Mouse (Mus musculus): Measurements from ENCODE around the gene Parn. TPM values are rescaled to one million over a fixed set of nuclear protein-coding genes. Genes with fewer than 3 reads are reported as not detected.

Parn gene
- polyA plus RNA-seq, 1 experiment from 2014 or later: 30.4 TPM

DNA sequence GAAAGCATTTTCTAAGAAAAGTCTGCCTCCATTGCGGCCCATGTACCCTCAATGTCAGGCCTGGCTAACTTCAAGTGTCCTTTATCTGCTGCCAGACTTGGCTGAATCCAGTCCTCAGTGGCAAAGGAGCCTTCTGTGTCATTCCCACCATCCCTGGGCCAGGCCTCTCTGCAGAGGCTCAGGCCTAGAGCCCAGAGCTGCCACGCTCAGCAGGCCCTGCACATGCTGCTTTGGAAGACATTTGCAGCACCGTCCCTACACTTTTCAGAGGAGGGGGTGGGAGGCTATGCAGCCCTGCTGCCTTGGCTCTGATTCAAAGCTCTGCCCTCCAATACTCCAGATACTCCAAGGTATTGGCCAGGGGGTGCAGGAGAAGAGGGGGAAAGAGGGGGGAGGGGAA lies 176.2 kb downstream of the Parn start:
- Histone ChIP-seq H3K36me3 (ENCODE audit: control insufficient read depth, insufficient read depth, low read length) (no peaks in the 10 kb centered on the region), H3K4me3 (ENCODE audit: low read depth, low read length) (no peak overlapping the region), H3K4me1 (ENCODE audit: control insufficient read depth, insufficient read depth, low read length) (no peaks in the 10 kb centered on the region), H3K9me3 (replicated peaks; ENCODE audit: control insufficient read depth, low read length, poor library complexity, severe bottlenecking) (no peaks in the 10 kb centered on the region), H3K9ac (ENCODE audit: low read depth, low read length) (no peak overlapping the region), H3K27ac (ENCODE audit: low read length) (no peak overlapping the region), H3K4me2 (ENCODE audit: low read length) (no peak overlapping the region), H3K27me3 (ENCODE audit: control insufficient read depth, insufficient read depth, low read depth, low read length) (no peaks in the 10 kb centered on the region)
- no peak; the same call in 1 of the 2 replicates for ATAC-seq
- WGBS: 61% methylated on average over 3 of the region's 3 CpGs

Other genes with a start within 250 kb of the Parn start
- 52.7 and 56.4 TPM in 2 replicates for gene Bfar, start 3.7 kb upstream of the Parn start, polyA plus RNA-seq (2015; fragmentation: Nextera tagmentation; extraction: Ambion mirVana)
- 6.2 and 7.3 TPM in 2 replicates for gene 3110001I22Rik, start 3.8 kb upstream of the Parn start, polyA plus RNA-seq (2015; fragmentation: Nextera tagmentation; extraction: Ambion mirVana)
- 0.26 TPM in 1 of 2 replicates, not detected in the other for gene Pla2g10, start 62.8 kb upstream of the Parn start, polyA plus RNA-seq (2015; fragmentation: Nextera tagmentation; extraction: Ambion mirVana)
- 88.3 and 96.1 TPM in 2 replicates for gene Rrn3, start 112.5 kb upstream of the Parn start, polyA plus RNA-seq (2015; fragmentation: Nextera tagmentation; extraction: Ambion mirVana)
- gene Ntan1, start 150.7 kb upstream of the Parn start, polyA plus RNA-seq (2015; fragmentation: Nextera tagmentation; extraction: Ambion mirVana): 209 and 214 TPM in 2 replicates
- 74.4 and 76.4 TPM in 2 replicates for gene Pdxdc1, start 235.0 kb upstream of the Parn start, polyA plus RNA-seq (2015; fragmentation: Nextera tagmentation; extraction: Ambion mirVana)
- 32.3 and 41.5 TPM in 2 replicates for gene Mpv17l, start 235.0 kb upstream of the Parn start, polyA plus RNA-seq (2015; fragmentation: Nextera tagmentation; extraction: Ambion mirVana)

All from midbrain, embryonic 16.5 days (tissue).